Mouse (Mus musculus): ENCODE data around the gene Gm595.

The Gm595 gene

DNA sequence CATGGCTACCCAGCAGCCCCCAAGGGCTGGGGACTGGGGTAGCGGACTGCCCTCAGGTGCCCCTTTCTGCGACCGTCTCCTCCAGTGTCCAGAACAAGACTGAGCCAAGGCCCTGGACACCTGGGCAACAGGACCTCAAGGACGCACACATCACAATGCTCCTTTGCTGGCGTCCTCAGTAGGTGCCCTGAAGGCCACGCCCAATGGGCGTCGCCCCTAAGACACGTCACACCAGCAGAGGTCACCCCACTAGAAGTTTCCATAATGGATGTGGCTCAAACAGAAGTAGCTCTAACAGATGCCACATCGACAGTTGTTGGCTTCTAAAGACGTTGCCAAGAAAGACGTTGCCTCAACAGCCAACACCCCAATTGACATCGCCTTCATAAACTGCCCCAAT is at the start of gene Gm595:
Gene Gm595, minus strand, starts transcription at position 101 of the 400 bp plus-strand sequence.
- DNase-seq (ENCODE audit: low read depth), result no peak

DNA sequence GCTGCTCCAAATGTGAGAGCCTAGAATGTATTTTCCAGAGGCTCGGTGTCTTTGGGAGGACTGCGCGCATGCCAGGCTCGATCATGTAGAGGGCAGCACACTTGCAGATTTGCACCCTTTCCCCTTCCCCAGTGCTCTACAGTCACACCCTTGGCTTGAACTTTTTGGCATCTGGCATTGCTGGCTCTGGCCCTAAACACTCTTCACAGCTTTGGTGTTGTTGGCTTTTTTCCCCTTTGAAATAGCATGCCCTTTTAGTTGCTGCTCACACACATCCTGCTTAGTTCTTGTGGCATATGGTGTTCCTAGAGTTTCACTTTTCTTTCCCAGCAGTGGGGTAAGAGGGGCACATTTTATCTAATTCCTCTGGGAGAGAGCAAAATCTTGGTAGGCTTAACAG is 30.9 kb upstream of the Gm595 start:
- DNase-seq (ENCODE audit: low read depth), result no peak

DNA sequence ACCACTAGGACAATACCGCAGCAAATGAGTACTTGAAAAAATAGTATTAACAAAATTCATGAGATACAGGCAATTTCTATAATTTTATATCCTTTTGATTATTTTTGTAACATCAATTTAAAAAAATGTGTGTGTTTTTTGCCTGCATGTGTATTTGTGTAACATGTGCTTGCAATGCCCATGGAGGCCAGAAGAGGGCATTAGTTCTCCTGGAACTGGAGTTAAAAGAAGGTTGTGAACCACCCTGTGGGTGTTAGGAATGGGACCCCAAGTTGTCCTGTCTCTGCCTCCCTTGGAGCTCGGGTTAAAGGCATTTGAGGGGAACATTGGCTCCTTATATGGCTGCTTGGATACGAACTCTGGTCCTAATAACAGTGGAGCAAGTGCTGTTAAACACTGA is 26.2 kb upstream of the Gm595 start:
- peak; percentile 10 for DNase-seq (ENCODE audit: low read depth)

- DNase-seq (ENCODE audit: low read depth), result peak; percentile 17
These were observed 22.0 kb upstream of the Gm595 start for GRCm38 (mm10) chrX:48899555-48899954.

GRCm38 (mm10) chrX:48896803-48897202 is 19.3 kb upstream of the Gm595 start:
- no peak for DNase-seq (ENCODE audit: low read depth)

GRCm38 (mm10) chrX:48893946-48894345 is 16.4 kb upstream of the Gm595 start:
- DNase-seq (ENCODE audit: low read depth), result no peak

DNA sequence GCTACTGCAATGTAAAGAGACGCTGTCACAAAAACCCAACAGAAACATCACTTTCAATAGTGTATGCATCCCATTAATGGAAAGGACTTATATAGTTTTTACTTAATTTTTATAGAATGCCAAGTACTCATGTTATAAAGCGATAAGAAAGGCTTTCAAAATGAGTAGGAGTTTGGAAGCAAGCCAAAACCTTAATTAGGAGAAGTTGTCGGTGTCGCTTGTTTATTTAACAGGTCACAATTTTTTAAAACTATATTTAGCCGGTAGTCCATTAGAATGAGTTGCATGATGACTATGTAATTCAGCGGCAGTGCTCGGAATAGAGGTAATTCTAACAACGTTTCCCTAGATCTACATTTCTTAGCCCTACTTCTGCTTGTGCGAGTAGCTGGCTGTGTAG is 12.7 kb upstream of the Gm595 start:
- no peak for DNase-seq (ENCODE audit: low read depth)

GRCm38 (mm10) chrX:48884615-48885014 is 7.1 kb upstream of the Gm595 start:
- DNase-seq (ENCODE audit: low read depth), result peak; percentile 4
